Mouse (Mus musculus): ENCODE measurements around the gene Ankrd7.

- no peak for TF ChIP-seq GATA1 (IDR thresholded peaks at IDR 0.05; ENCODE audit: borderline replicate concordance, low read length)
- TF ChIP-seq FLI1 (IDR thresholded peaks at IDR 0.05; ENCODE audit: low read length), result no peak
Measured at GRCm38 (mm10) chr6:18916021-18916420, 49.9 kb downstream of the Ankrd7 start.

Measured in megakaryocyte, embryonic 14.5 days (primary cell).